Mouse (Mus musculus) lung, postnatal 0 days (tissue): ENCODE data around the gene Spef2. TPM values are rescaled to one million over a fixed set of nuclear protein-coding genes. Genes with fewer than 3 reads are reported as not detected.
"Not testable (repeated sequence)": the region's sequence is repeated elsewhere in the genome, so short reads cannot be mapped to it uniquely, and the experiment has no call there.

Experiments
- ATAC-seq: fragments of 200-750 bp; cut with Nextera tagmentation; 2 replicates; pipeline ENCODE4 v1.8.0; 2017; ENCODE audit warnings: moderate library complexity
- DNase-seq: peaks from one replicate; pipeline ENCODE4 v3.0.0-alpha.2; 2016; ENCODE audit warnings: low spot score
- H3K27ac ChIP-seq: fragments of 300-500 bp; sonication (generic); 2 replicates; pipeline ENCODE4 v1.5.1; 2014; ENCODE audit warnings: antibody characterized with exemption, mild to moderate bottlenecking, low read length, mixed read lengths
- H3K27me3 ChIP-seq: fragments of 300-500 bp; sonication (generic); replicated peaks from 2 replicates; pipeline ENCODE4 v1.6.1; 2014; ENCODE audit warnings: low read length, mixed read lengths; ENCODE audit not compliant: insufficient read depth
- H3K36me3 ChIP-seq: fragments of 300-500 bp; sonication (generic); 2 replicates; pipeline ENCODE4 v1.6.1; 2014; ENCODE audit warnings: low read length, mixed read lengths; ENCODE audit not compliant: insufficient read depth
- H3K4me1 ChIP-seq: fragments of 300-500 bp; sonication (generic); 2 replicates; pipeline ENCODE4 v1.6.1; 2014; ENCODE audit warnings: antibody characterized with exemption, low read depth, low read length, mixed read lengths; ENCODE audit not compliant: insufficient read depth
- H3K4me2 ChIP-seq: fragments of 300-500 bp; sonication (generic); replicated peaks from 2 replicates; pipeline ENCODE4 v1.6.1; 2014; ENCODE audit warnings: low read depth, mild to moderate bottlenecking, low read length, moderate library complexity, mixed read lengths
- H3K4me3 ChIP-seq: fragments of 300-500 bp; sonication (generic); 2 replicates; pipeline ENCODE4 v1.5.1; 2014; ENCODE audit warnings: low read depth, low read length
- H3K9ac ChIP-seq: fragments of 300-500 bp; sonication (generic); replicated peaks from 2 replicates; pipeline ENCODE4 v1.6.1; 2014; ENCODE audit warnings: low read depth, mild to moderate bottlenecking
- H3K9me3 ChIP-seq: fragments of 300-500 bp; sonication (generic); 2 replicates; pipeline ENCODE4 v1.6.1; 2016; ENCODE audit warnings: low read length, mixed read lengths
- CTCF ChIP-seq: IDR thresholded peaks from 2 replicates; pipeline ENCODE4 v1.5.1; 2016; ENCODE audit warnings: antibody characterized with exemption, mild to moderate bottlenecking
- EP300 ChIP-seq: IDR thresholded peaks from 2 replicates; pipeline ENCODE4 v1.6.1; 2016; ENCODE audit warnings: antibody characterized with exemption, mild to moderate bottlenecking, control low read depth
- WGBS: fragments of 180-500 bp; shearing (Covaris S2); extraction: QIAGEN DNeasy Blood & Tissue Kit; methylation state at CpG from one replicate; pipeline ENCODE4 v1.1.7; 2014; 5-methylcytosine and 5-hydroxymethylcytosine counted together
- polyA plus RNA-seq: library from polyadenylated mRNA; unstranded; fragments of >200 nt; fragmentation: Nextera tagmentation; extraction: Ambion mirVana; gene quantifications from 2 replicates; pipeline ENCODE4 v1.2.1, GENCODE M21; 2015

The Spef2 gene
- polyA plus RNA-seq, 1 experiment from 2014 or later: 2.4 TPM

- no peaks in the 10 kb centered on the region for H3K4me1 ChIP-seq
- H3K27ac ChIP-seq: no peak overlapping the region
- H3K4me2 ChIP-seq: no peak overlapping the region
- TF ChIP-seq EP300 (no peak), CTCF (no peak)
- WGBS: 74% methylated on average over 9 of the region's 9 CpGs
- no peaks in the 10 kb centered on the region for H3K36me3 ChIP-seq
- no peak overlapping the region for H3K4me3 ChIP-seq
- DNase-seq (no peak), ATAC-seq (no peak)
- no peaks in the 10 kb centered on the region for H3K9me3 ChIP-seq
- no peaks in the 10 kb centered on the region for H3K27me3 ChIP-seq
- no peak overlapping the region for H3K9ac ChIP-seq
Measured at GRCm38 (mm10) chr15:9677343-9678036, 71.2 kb downstream of the Spef2 start.

DNA sequence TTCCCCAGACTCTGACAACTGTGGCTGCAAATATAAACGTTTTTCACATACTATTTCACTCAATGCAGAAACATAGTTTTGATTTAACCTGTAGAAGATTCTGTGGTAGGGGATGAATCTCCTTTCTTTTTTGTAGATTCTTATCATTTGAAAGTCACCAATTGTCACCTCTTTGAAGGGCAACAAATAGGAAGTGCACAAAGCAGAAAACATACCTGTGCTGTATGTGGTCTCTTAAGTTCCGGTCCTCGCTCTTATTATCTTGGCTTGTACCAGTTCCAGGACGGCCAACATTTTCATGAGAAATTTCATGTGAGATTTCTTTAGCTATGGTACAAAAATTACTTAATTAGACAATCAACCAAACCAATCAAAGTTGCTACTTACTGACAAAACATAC lies 80.1 kb downstream of the Spef2 start:
- Histone ChIP-seq H3K27ac (no peak overlapping the region), H3K4me3 (no peak overlapping the region), H3K9me3 (no peaks in the 10 kb centered on the region), H3K27me3 (no peaks in the 10 kb centered on the region), H3K36me3 (no peaks in the 10 kb centered on the region), H3K4me1 (no peaks in the 10 kb centered on the region), H3K4me2 (no peak overlapping the region), H3K9ac (no peak overlapping the region)
- WGBS: 85% methylated on average over 4 of the region's 4 CpGs
- no peak for TF ChIP-seq EP300
- TF ChIP-seq CTCF: no peak
- DNase-seq (no peak), ATAC-seq (no peak)

DNA sequence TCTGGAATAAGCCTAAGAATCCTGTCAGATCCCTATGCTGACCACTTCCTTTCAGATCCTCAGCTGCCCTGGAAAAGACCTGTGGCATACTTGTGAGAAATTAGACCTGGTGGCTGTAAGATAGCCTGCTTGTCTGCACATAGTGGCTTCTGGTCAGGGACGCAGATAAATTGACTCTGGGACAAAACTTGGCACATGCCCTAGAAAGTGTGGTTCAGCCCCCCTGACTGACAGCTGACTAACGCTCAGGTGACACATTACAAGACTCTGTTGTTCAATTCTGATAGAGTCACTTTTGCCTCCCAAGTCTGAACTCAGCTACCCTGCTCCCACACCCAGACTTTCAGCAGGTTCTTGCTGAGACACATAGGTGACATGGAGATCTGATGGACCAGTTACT lies 83.7 kb downstream of the Spef2 start:
- WGBS: 75% methylated on average over 2 of the region's 2 CpGs
- not testable (repeated sequence) for H3K27me3 ChIP-seq, H3K27ac ChIP-seq, H3K4me1 ChIP-seq, H3K36me3 ChIP-seq, H3K4me3 ChIP-seq, H3K9me3 ChIP-seq, H3K4me2 ChIP-seq, H3K9ac ChIP-seq, ATAC-seq, DNase-seq

GRCm38 (mm10) chr15:9661215-9661614 lies 87.5 kb downstream of the Spef2 start:
- no peaks in the 10 kb centered on the region for H3K27me3 ChIP-seq
- WGBS: 73% methylated on average over 1 of the region's 1 CpGs

GRCm38 (mm10) chr15:9634471-9634870 lies 114.2 kb downstream of the Spef2 start:
- WGBS: 84% methylated on average over 12 of the region's 12 CpGs
- Histone ChIP-seq H3K4me3 (no peak overlapping the region), H3K27ac (no peak overlapping the region), H3K4me1 (no peaks in the 10 kb centered on the region), H3K36me3 (no peaks in the 10 kb centered on the region), H3K4me2 (no peak overlapping the region), H3K9ac (no peak overlapping the region), H3K9me3 (no peaks in the 10 kb centered on the region), H3K27me3 (no peaks in the 10 kb centered on the region)
- DNase-seq: no peak
- no peak for ATAC-seq
- TF ChIP-seq EP300 (no peak), CTCF (no peak)

More at GRCm38 (mm10) chr15:9661215-9661614, 87.5 kb downstream of the Spef2 start:
- Histone ChIP-seq H3K9ac (no peak overlapping the region), H3K4me2 (no peak overlapping the region), H3K9me3 (no peaks in the 10 kb centered on the region), H3K4me3 (no peak overlapping the region), H3K36me3 (no peaks in the 10 kb centered on the region), H3K27ac (no peak overlapping the region), H3K4me1 (no peaks in the 10 kb centered on the region)
- TF ChIP-seq CTCF (no peak), EP300 (no peak)
- DNase-seq (no peak), ATAC-seq (no peak)

GRCm38 (mm10) chr15:9631657-9632056 lies 117.0 kb downstream of the Spef2 start:
- no peak for TF ChIP-seq EP300
- no peak for TF ChIP-seq CTCF
- 88% methylated on average over 6 of the region's 6 CpGs for WGBS
- Histone ChIP-seq H3K9me3 (no peaks in the 10 kb centered on the region), H3K4me2 (no peak overlapping the region), H3K4me1 (no peaks in the 10 kb centered on the region), H3K9ac (no peak overlapping the region), H3K27ac (no peak overlapping the region), H3K4me3 (no peak overlapping the region), H3K27me3 (no peaks in the 10 kb centered on the region), H3K36me3 (no peaks in the 10 kb centered on the region)
- DNase-seq: no peak
- ATAC-seq: no peak

- no peak overlapping the region for H3K4me3 ChIP-seq
- H3K4me2 ChIP-seq: no peak overlapping the region
- 65% methylated on average over 1 of the region's 1 CpGs for WGBS
- H3K27ac ChIP-seq: no peak overlapping the region
- H3K27me3 ChIP-seq: no peaks in the 10 kb centered on the region
- no peak overlapping the region for H3K9ac ChIP-seq
- H3K9me3 ChIP-seq: no peaks in the 10 kb centered on the region
- DNase-seq (no peak), ATAC-seq (no peak)
- TF ChIP-seq CTCF (no peak), EP300 (no peak)
- H3K4me1 ChIP-seq: no peaks in the 10 kb centered on the region
- no peaks in the 10 kb centered on the region for H3K36me3 ChIP-seq
Measured at GRCm38 (mm10) chr15:9629660-9630059, 119.0 kb downstream of the Spef2 start.
